Mouse (Mus musculus) kidney, embryonic 16.5 days (tissue): ENCODE measurements around the gene Afp. TPM values are rescaled to one million over a fixed set of nuclear protein-coding genes. Genes with fewer than 3 reads are reported as not detected.

ENCODE experiments used
- ATAC-seq: fragments of 200-750 bp; cut with Nextera tagmentation; 2 replicates; pipeline ENCODE4 v1.8.0; 2017; ENCODE audit warnings: moderate TSS enrichment; ENCODE audit not compliant: low FRiP score, low TSS enrichment
- H3K27ac ChIP-seq: fragments of 300-500 bp; sonication (generic); 2 replicates; pipeline ENCODE4 v1.5.1; 2014; ENCODE audit warnings: low read length
- H3K27me3 ChIP-seq: fragments of 300-500 bp; sonication (generic); 2 replicates; pipeline ENCODE4 v1.6.1; 2014; ENCODE audit warnings: low read length, control low read depth, mixed read lengths; ENCODE audit not compliant: insufficient read depth
- H3K36me3 ChIP-seq: fragments of 300-500 bp; sonication (generic); 2 replicates; pipeline ENCODE4 v1.6.1; 2014; ENCODE audit warnings: low read length, control low read depth, mixed read lengths; ENCODE audit not compliant: insufficient read depth
- H3K4me1 ChIP-seq: fragments of 300-500 bp; sonication (generic); 2 replicates; pipeline ENCODE4 v1.6.1; 2014; ENCODE audit warnings: low read length, control low read depth, mixed read lengths; ENCODE audit not compliant: insufficient read depth
- H3K4me2 ChIP-seq: fragments of 300-500 bp; sonication (generic); replicated peaks from 2 replicates; pipeline ENCODE4 v1.6.1; 2014; ENCODE audit warnings: low read depth, low read length
- H3K4me3 ChIP-seq: fragments of 300-500 bp; sonication (generic); 2 replicates; pipeline ENCODE4 v1.5.1; 2014; ENCODE audit warnings: mild to moderate bottlenecking, low read length
- H3K9ac ChIP-seq: fragments of 300-500 bp; sonication (generic); replicated peaks from 2 replicates; pipeline ENCODE4 v1.6.1; 2014; ENCODE audit warnings: low read length
- H3K9me3 ChIP-seq: fragments of 300-500 bp; sonication (generic); 2 replicates; pipeline ENCODE4 v1.6.1; 2016; ENCODE audit warnings: low read length, control low read depth
- WGBS: fragments of 180-500 bp; shearing (Covaris S2); extraction: QIAGEN DNeasy Blood & Tissue Kit; methylation state at CpG from one replicate; pipeline ENCODE4 v1.1.7; 2014; 5-methylcytosine and 5-hydroxymethylcytosine counted together
- polyA plus RNA-seq: library from polyadenylated mRNA; unstranded; fragments of >200 nt; fragmentation: Nextera tagmentation; extraction: Ambion mirVana; gene quantifications from 2 replicates; pipeline ENCODE4 v1.2.1, GENCODE M21; 2015

Gene Afp
- polyA plus RNA-seq: 122 and 139 TPM in 2 replicates

GRCm38 (mm10) chr5:90490518-90490917 lies at the start of gene Afp:
Gene Afp (plus strand): TSS chr5:90490737.
- H3K36me3 ChIP-seq: no peaks in the 10 kb centered on the region
- H3K27ac ChIP-seq: no peak within 1 kb of the TSS
- no peaks in the 10 kb centered on the region for H3K27me3 ChIP-seq
- ATAC-seq: peak; percentile 85; the same call in 1 of the 2 replicates
- 72% methylated on average over 7 of the region's 7 CpGs for WGBS
- no peaks in the 10 kb centered on the region for H3K9me3 ChIP-seq
- H3K4me2 ChIP-seq: peak within 1 kb of the TSS; percentile 17
- H3K9ac ChIP-seq: no peak within 1 kb of the TSS
- 0 out of 2 replicates have a peak, but pooled peaks cover 4% of the 10 kb centered on the region for H3K4me1 ChIP-seq
- H3K4me3 ChIP-seq: peak within 1 kb of the TSS; percentile 6; the same call in 1 of the 2 replicates

- Histone ChIP-seq H3K27ac (no peak overlapping the region), H3K27me3 (no peaks in the 10 kb centered on the region), H3K9me3 (no peaks in the 10 kb centered on the region), H3K4me1 (no peaks in the 10 kb centered on the region), H3K9ac (no peak overlapping the region), H3K4me3 (no peak overlapping the region), H3K36me3 (no peaks in the 10 kb centered on the region), H3K4me2 (no peak overlapping the region)
- ATAC-seq: no peak
- WGBS: 90% methylated on average over 3 of the region's 3 CpGs
Measured at GRCm38 (mm10) chr5:90447577-90447976, 43.0 kb upstream of the Afp start.

GRCm38 (mm10) chr5:90449961-90450360 lies 40.6 kb upstream of the Afp start:
- no peak for ATAC-seq
- H3K9ac ChIP-seq: no peak overlapping the region
- no peak overlapping the region for H3K4me3 ChIP-seq
- H3K4me2 ChIP-seq: no peak overlapping the region
- H3K36me3 ChIP-seq: no peaks in the 10 kb centered on the region
- H3K9me3 ChIP-seq: no peaks in the 10 kb centered on the region
- 84% methylated on average over 5 of the region's 5 CpGs for WGBS
- no peaks in the 10 kb centered on the region for H3K4me1 ChIP-seq
- H3K27ac ChIP-seq: no peak overlapping the region
- no peaks in the 10 kb centered on the region for H3K27me3 ChIP-seq

GRCm38 (mm10) chr5:90452711-90453110 lies 37.8 kb upstream of the Afp start:
- H3K36me3 ChIP-seq: no peaks in the 10 kb centered on the region

GRCm38 (mm10) chr5:90457241-90457640 lies 33.3 kb upstream of the Afp start:
- no peak overlapping the region for H3K27ac ChIP-seq
- no peaks in the 10 kb centered on the region for H3K9me3 ChIP-seq
- H3K4me2 ChIP-seq: no peak overlapping the region

More at GRCm38 (mm10) chr5:90452711-90453110, 37.8 kb upstream of the Afp start:
- no peak for ATAC-seq
- Histone ChIP-seq H3K9me3 (no peaks in the 10 kb centered on the region), H3K4me3 (no peak overlapping the region), H3K9ac (no peak overlapping the region), H3K27me3 (no peaks in the 10 kb centered on the region), H3K27ac (no peak overlapping the region), H3K4me2 (no peak overlapping the region), H3K4me1 (no peaks in the 10 kb centered on the region)
- WGBS: 41% methylated on average over 4 of the region's 4 CpGs

GRCm38 (mm10) chr5:90458727-90459126 lies 31.8 kb upstream of the Afp start:
- Histone ChIP-seq H3K4me1 (no peaks in the 10 kb centered on the region), H3K4me2 (no peak overlapping the region), H3K36me3 (no peaks in the 10 kb centered on the region), H3K9me3 (no peaks in the 10 kb centered on the region), H3K27ac (no peak overlapping the region; the same call in 1 of the 2 replicates), H3K9ac (no peak overlapping the region), H3K27me3 (no peaks in the 10 kb centered on the region), H3K4me3 (no peak overlapping the region)
- peak; percentile 54; the same call in 1 of the 2 replicates for ATAC-seq
- 38% methylated on average over 5 of the region's 5 CpGs for WGBS

More at GRCm38 (mm10) chr5:90457241-90457640, 33.3 kb upstream of the Afp start:
- ATAC-seq: no peak
- no peaks in the 10 kb centered on the region for H3K27me3 ChIP-seq
- no peaks in the 10 kb centered on the region for H3K36me3 ChIP-seq
- H3K4me1 ChIP-seq: no peaks in the 10 kb centered on the region
- no peak overlapping the region for H3K4me3 ChIP-seq
- H3K9ac ChIP-seq: no peak overlapping the region
- 91% methylated on average over 1 of the region's 1 CpGs for WGBS

- Histone ChIP-seq H3K36me3 (no peaks in the 10 kb centered on the region), H3K9me3 (no peaks in the 10 kb centered on the region), H3K9ac (no peak within 1 kb of the TSS), H3K4me3 (no peak within 1 kb of the TSS), H3K4me2 (no peak within 1 kb of the TSS), H3K27me3 (no peaks in the 10 kb centered on the region), H3K27ac (no peak within 1 kb of the TSS), H3K4me1 (no peaks in the 10 kb centered on the region)
- 71% methylated on average over 8 of the region's 8 CpGs for WGBS
- no peak for ATAC-seq
Measured at GRCm38 (mm10) chr5:90460619-90461018, 29.9 kb upstream of the Afp start, which contains the start of gene Alb. Gene Alb (plus strand): TSS chr5:90460897.

GRCm38 (mm10) chr5:90466806-90467205 lies 23.7 kb upstream of the Afp start:
- no peaks in the 10 kb centered on the region for H3K36me3 ChIP-seq
- WGBS: 52% methylated on average over 4 of the region's 4 CpGs
- peak; percentile 27; the same call in 1 of the 2 replicates for ATAC-seq
- H3K4me3 ChIP-seq: no peak overlapping the region
- 0 out of 2 replicates have a peak, but pooled peaks cover 2% of the 10 kb centered on the region for H3K27me3 ChIP-seq
- no peak overlapping the region for H3K9ac ChIP-seq
- H3K4me2 ChIP-seq: no peak overlapping the region
- H3K27ac ChIP-seq: no peak overlapping the region
- H3K4me1 ChIP-seq: peaks cover 7% of the 10 kb centered on the region; the same call in 1 of the 2 replicates
- H3K9me3 ChIP-seq: no peaks in the 10 kb centered on the region

GRCm38 (mm10) chr5:90467245-90467644 lies 23.3 kb upstream of the Afp start:
- Histone ChIP-seq H3K36me3 (no peaks in the 10 kb centered on the region), H3K4me2 (no peak overlapping the region), H3K9me3 (no peaks in the 10 kb centered on the region), H3K4me3 (no peak overlapping the region), H3K27me3 (0 out of 2 replicates have a peak, but pooled peaks cover 2% of the 10 kb centered on the region), H3K9ac (no peak overlapping the region), H3K27ac (no peak overlapping the region), H3K4me1 (peaks cover 7% of the 10 kb centered on the region; the same call in 1 of the 2 replicates)
- WGBS: 9% methylated on average over 6 of the region's 6 CpGs
- ATAC-seq: peak; percentile 94

- Histone ChIP-seq H3K4me1 (peaks cover 7% of the 10 kb centered on the region; the same call in 1 of the 2 replicates), H3K9me3 (no peaks in the 10 kb centered on the region), H3K36me3 (no peaks in the 10 kb centered on the region), H3K9ac (no peak overlapping the region), H3K4me3 (no peak overlapping the region), H3K4me2 (no peak overlapping the region), H3K27me3 (0 out of 2 replicates have a peak, but pooled peaks cover 2% of the 10 kb centered on the region), H3K27ac (no peak overlapping the region)
- no peak for ATAC-seq
- WGBS: 85% methylated on average over 3 of the region's 3 CpGs
Measured at GRCm38 (mm10) chr5:90470836-90471235, 19.7 kb upstream of the Afp start.
